Mouse (Mus musculus): ENCODE results near the gene Pfn1. TPM values are rescaled to one million over a fixed set of nuclear protein-coding genes. Genes with fewer than 3 reads are reported as not detected.

Gene Pfn1
- polyA plus RNA-seq, 1 experiment from 2014 or later: 1,672 TPM

DNA sequence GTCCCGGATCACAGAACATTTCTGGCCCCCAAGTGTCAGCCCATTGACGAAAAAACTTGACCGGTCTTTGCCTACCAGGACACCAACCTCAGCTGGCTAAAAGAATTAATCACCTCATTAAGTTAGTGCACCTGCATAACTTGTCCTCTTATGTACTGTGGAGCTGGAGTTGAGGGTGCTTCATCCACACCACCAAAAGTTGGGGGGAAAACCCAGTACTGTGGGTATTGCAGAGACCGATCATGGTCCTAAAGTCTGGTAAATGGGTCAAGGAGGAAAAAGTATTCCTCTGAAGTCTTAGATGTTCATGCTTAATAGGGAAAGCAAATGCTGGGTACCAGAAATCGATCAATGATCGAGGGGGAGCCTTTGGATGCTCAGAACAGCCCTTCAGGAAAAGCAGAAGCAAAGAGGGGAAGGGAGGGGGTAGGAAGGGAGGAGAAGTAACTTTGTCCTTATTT lies 1.5 kb downstream of the Pfn1 start:
- Histone ChIP-seq H3K27ac (peak overlapping the region; percentile 97), H3K4me1 (peaks cover 73% of the 10 kb centered on the region), H3K36me3 (peaks cover 47% of the 10 kb centered on the region), H3K9ac (peak overlapping the region; percentile 100), H3K27me3 (no peaks in the 10 kb centered on the region), H3K4me3 (peak overlapping the region; percentile 100), H3K9me3 (no peaks in the 10 kb centered on the region), H3K4me2 (peak overlapping the region; percentile 97)
- 46% methylated on average over 6 of the region's 6 CpGs for WGBS
- ATAC-seq (ENCODE audit: insufficient number of reproducible peaks, insufficient read depth, low FRiP score, low TSS enrichment, low read depth): no peak

DNA sequence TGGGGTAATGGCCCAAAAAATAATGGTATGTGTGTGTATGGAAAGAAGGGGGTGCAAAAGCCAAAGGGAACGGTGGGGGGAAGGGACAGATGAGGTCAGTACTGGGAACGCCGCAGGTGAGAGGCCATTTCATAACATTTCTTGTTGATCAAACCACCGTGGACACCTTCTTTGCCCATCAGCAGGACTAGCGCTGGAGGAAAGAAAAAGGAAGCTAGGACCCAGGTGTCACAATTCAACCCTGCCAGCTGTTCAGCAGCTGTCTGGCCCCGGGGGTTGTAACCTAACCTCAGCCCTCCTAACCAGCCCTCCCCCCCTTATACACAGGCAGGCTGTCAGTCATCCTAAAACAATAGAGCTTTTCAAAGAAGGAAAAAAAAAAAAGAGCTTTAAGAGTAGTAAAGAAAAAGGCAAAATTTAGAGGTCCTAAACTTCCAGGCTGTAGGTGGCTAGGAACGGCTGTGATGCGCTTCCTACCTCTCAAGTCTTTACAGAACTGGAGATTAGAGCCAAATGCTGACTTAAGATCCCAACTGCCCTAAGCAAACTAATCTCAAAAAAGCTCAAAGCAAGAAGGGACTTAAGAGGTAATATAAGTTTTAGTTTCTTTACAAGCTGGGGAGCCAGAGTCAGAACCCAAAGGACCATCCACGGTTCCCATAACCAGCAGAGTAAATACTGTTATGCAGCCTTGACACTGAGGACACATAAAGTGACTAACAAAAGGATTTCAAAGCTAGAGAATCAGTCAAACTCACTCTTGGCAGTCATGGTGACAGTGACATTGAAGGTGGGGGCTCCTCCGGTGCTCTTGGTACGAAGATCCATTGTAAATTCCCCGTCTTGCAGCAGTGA lies 2.2 kb downstream of the Pfn1 start:
- Histone ChIP-seq H3K27ac (peak overlapping the region; percentile 97), H3K9ac (peak overlapping the region; percentile 100), H3K9me3 (no peaks in the 10 kb centered on the region), H3K36me3 (peaks cover 47% of the 10 kb centered on the region), H3K4me1 (peaks cover 69% of the 10 kb centered on the region), H3K4me3 (peak overlapping the region; percentile 100), H3K4me2 (peak overlapping the region; percentile 97), H3K27me3 (no peaks in the 10 kb centered on the region)
- ATAC-seq (ENCODE audit: insufficient number of reproducible peaks, insufficient read depth, low FRiP score, low TSS enrichment, low read depth): no peak
- WGBS: 37% methylated on average over 12 of the region's 12 CpGs

DNA sequence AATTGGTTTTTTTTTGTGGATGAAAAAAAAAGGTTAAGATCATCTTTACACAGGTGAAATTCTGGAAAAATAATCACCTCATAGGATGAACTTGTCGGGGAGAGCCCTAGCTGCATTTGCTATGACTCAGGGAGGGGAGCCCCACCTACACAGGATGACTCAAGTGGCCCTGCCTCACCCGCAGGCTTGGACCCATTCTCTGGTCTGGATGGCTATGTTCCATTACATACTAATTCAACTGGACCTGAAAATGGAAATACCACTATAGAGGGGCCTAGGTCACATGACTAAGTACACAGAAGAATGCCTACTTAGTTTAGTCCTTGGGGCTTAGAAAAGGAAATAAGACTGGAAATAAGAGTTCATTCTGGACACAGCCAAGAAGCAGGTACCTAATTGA lies 3.1 kb downstream of the Pfn1 start:
- no peak for ATAC-seq (ENCODE audit: insufficient number of reproducible peaks, insufficient read depth, low FRiP score, low TSS enrichment, low read depth)
- no peak overlapping the region for H3K27ac ChIP-seq
- peak overlapping the region; percentile 97 for H3K4me2 ChIP-seq
- peaks cover 60% of the 10 kb centered on the region for H3K4me1 ChIP-seq
- H3K27me3 ChIP-seq: no peaks in the 10 kb centered on the region
- H3K4me3 ChIP-seq: peak overlapping the region; percentile 100; the same call in 1 of the 2 replicates
- peak overlapping the region; percentile 27; the same call in 1 of the 2 replicates for H3K9ac ChIP-seq
- WGBS: 75% methylated on average over 2 of the region's 2 CpGs
- H3K36me3 ChIP-seq: peaks cover 47% of the 10 kb centered on the region
- no peaks in the 10 kb centered on the region for H3K9me3 ChIP-seq

DNA sequence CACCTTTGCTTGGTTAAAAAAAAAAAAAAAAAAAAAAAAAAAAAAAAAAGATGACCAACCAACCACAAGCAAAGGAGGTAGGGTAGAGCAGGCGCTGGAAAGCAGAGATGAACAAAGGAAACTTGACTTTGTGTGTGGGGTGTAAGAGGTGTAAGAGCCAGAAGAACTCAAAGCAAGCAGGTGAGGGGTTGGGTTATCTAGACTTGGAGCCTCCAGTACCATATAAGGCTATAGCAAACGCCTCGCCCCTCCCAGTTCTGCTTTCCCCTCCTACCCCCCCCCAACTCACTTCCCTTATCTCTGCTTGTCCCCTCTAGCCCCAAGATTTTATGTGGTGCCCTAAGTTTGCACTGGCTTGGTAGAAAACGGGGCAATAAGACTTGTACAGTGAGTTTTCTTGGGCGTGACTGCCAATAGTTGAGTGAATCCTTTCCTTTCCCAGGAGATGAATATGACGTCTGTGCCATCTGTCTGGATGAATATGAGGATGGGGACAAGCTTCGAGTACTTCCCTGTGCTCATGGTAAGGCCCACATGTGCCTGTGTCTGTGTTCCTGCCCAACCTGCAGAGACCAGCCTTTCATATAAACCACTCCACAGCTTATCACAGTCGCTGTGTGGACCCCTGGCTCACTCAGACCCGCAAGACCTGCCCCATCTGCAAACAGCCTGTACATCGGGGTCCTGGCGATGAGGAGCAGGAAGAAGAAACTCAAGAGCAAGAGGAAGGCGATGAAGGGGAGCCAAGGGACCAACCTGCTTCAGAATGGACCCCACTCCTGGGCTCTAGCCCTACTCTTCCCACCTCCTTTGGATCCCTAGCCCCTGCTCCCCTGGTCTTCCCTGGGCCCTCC lies 3.9 kb downstream of the Pfn1 start:
- H3K9me3 ChIP-seq: no peaks in the 10 kb centered on the region
- no peak overlapping the region for H3K4me3 ChIP-seq
- WGBS: 77% methylated on average over 12 of the region's 12 CpGs
- peaks cover 60% of the 10 kb centered on the region for H3K4me1 ChIP-seq
- peak overlapping the region; percentile 97; the same call in 1 of the 2 replicates for H3K4me2 ChIP-seq
- H3K27me3 ChIP-seq: no peaks in the 10 kb centered on the region
- no peak for ATAC-seq (ENCODE audit: insufficient number of reproducible peaks, insufficient read depth, low FRiP score, low TSS enrichment, low read depth)
- H3K36me3 ChIP-seq: peaks cover 50% of the 10 kb centered on the region
- H3K9ac ChIP-seq: peak overlapping the region; percentile 27; the same call in 1 of the 2 replicates
- H3K27ac ChIP-seq: peak overlapping the region; percentile 48; the same call in 1 of the 2 replicates

DNA sequence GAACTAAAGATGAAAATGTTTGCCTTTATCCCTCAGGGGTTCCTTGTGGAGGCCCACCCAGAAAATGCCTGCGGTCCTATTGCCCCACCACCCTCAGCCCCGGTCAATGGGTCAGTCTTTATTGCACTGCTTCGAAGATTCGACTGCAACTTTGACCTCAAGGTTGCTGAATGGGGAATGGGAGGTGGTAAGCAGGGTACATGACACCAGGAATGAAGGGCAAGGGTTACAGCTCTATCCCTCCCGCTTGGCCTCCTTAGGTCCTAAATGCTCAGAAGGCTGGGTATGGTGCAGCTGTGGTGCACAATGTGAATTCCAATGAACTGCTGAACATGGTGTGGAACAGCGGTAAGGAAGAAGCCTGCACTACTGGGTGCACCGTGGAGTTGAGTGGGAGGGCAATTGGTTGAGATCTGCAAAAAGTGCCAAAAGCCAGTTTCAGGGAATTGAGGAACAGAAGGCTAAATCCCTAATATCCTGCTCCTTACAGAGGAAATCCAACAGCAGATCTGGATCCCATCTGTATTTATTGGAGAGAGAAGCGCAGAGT lies 5.2 kb downstream of the Pfn1 start:
- whole genome bisulfite sequencing: 80% methylated on average over 8 of the region's 8 CpGs
- H3K27me3 ChIP-seq: no peaks in the 10 kb centered on the region
- peak overlapping the region; percentile 97 for H3K4me2 ChIP-seq
- H3K4me1 ChIP-seq: peaks cover 66% of the 10 kb centered on the region
- H3K9ac ChIP-seq: no peak overlapping the region
- no peaks in the 10 kb centered on the region for H3K9me3 ChIP-seq
- peak overlapping the region; percentile 88 for H3K4me3 ChIP-seq
- ATAC-seq (ENCODE audit: insufficient number of reproducible peaks, insufficient read depth, low FRiP score, low TSS enrichment, low read depth): no peak
- H3K36me3 ChIP-seq: peaks cover 63% of the 10 kb centered on the region
- no peak overlapping the region for H3K27ac ChIP-seq

DNA sequence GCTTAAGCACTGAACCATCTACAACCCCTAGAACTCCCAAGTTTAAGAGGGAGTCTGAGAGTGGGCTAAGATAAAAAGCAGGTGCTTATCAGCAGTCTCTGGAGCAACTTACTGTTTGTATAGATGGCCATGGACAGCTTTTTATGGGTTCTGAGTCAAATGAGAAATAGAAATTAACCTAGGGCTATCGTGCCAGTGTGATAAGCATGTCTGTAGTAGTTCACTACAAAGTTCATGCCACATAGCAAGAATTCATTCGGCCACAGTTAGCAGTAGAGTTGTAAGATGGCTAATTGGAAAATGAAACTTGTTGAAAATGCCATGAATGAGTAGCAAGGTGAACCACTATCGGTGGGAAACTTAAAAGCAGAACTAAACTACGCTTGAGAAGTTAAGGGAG lies 5.9 kb downstream of the Pfn1 start:
- Histone ChIP-seq H3K9me3 (no peaks in the 10 kb centered on the region), H3K27me3 (no peaks in the 10 kb centered on the region), H3K36me3 (peaks cover 69% of the 10 kb centered on the region), H3K4me3 (peak overlapping the region; percentile 88), H3K9ac (peak overlapping the region; percentile 93), H3K27ac (no peak overlapping the region), H3K4me2 (peak overlapping the region; percentile 97), H3K4me1 (peaks cover 66% of the 10 kb centered on the region)
- ATAC-seq (ENCODE audit: insufficient number of reproducible peaks, insufficient read depth, low FRiP score, low TSS enrichment, low read depth): no peak
- WGBS: 81% methylated on average over 4 of the region's 4 CpGs

DNA sequence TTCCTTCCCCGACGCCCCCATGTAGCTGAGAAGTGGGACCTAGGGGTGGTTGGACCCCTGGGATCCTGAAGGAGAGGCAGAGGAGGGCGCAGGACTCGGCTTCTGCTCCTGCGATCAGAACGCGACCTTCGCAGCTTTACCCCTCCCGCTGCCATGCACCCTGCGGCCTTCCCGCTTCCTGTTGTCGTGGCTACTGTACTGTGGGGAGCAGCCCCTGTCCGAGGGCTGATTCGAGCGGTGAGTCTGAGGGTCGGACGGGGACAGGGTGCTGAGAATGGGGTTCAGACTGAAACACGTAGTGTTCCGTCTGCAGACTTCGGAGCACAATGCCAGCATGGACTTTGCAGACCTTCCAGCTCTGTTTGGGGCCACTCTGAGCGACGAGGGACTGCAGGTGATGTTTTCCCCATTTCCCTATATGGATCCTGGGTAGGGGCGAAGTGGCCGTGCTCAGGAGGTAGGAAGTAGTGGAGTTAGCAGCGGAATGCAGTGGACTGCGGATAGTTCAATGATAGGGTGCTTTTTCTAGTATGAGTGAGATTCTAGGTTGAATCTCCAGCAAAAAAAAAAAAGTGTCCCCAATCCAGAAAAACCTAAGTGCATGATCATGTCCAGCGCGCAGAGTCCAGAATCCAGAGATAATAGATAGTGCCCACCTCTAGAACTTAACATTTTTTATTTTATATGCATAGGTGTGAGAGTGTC lies 6.6 kb downstream of the Pfn1 start:
- H3K4me1 ChIP-seq: peaks cover 63% of the 10 kb centered on the region
- peak overlapping the region; percentile 88 for H3K4me3 ChIP-seq
- WGBS: 4% methylated on average over 28 of the region's 28 CpGs
- peak overlapping the region; percentile 95 for H3K27ac ChIP-seq
- no peak for ATAC-seq (ENCODE audit: insufficient number of reproducible peaks, insufficient read depth, low FRiP score, low TSS enrichment, low read depth)
- H3K27me3 ChIP-seq: no peaks in the 10 kb centered on the region
- peak overlapping the region; percentile 93 for H3K9ac ChIP-seq
- no peaks in the 10 kb centered on the region for H3K9me3 ChIP-seq
- peaks cover 72% of the 10 kb centered on the region for H3K36me3 ChIP-seq
- peak overlapping the region; percentile 97 for H3K4me2 ChIP-seq

DNA sequence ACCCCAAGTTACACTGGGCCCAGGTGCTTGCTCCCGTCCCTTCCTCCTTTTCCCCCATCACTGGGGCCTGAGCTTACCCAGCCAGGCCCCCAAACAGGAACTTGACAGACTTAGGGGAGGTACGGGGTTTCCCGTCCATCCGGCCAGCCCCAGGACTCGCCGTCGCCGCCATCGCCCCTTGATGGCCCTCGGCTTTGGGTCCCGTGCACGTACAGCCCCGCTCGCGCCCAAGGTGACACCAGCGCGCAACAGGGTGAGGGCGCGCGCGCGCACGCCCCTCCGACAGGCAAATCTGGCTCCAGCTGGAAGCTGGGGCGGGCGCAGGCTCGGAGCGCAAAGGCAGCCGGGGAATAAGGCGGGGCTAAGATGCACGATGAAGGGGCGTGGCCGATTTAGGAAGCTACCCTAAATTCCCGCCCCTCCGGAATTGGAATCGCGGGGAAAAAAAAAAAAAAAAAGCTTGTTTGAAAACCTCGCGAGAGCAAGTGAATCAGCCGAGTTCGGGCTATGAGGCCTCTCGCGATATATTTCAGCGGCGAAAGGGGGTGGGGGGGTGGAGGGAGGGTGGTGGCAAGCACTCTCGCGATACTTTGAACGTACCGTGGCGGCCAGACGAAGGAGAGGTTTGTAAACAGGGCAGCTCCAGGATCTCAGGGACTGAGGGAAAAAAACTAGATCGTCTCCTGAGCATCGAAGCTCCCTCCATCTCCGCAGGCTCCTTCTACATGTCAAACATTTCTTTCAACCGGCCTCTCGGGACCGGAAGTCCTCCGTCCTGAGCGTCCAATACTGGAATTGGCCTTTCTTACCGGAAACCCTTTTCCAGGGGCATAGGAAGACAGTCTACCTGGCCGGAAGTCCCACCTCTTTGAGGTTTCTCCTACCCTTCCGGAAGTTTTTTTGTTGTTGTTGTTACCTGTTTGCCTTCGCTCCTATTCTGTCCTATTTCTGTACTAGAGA lies 7.5 kb downstream of the Pfn1 start, which contains the start of the genes Rnf167 and Slc25a11:
Rnf167 (plus strand) TSS at position 545 of the 960 bp plus-strand sequence.
Slc25a11 (minus strand) TSS at position 789 of the 960 bp plus-strand sequence.
- Histone ChIP-seq H3K4me2 (peak within 1 kb of the TSS; percentile 97), H3K27ac (peak within 1 kb of the TSS; percentile 95), H3K4me3 (peak within 1 kb of the TSS; percentile 88), H3K27me3 (no peaks in the 10 kb centered on the region), H3K36me3 (peaks cover 66% of the 10 kb centered on the region), H3K9ac (peak within 1 kb of the TSS; percentile 94), H3K4me1 (peaks cover 54% of the 10 kb centered on the region), H3K9me3 (no peaks in the 10 kb centered on the region)
- under 1% methylated on average over 63 of the region's 63 CpGs for WGBS
- ATAC-seq (ENCODE audit: insufficient number of reproducible peaks, insufficient read depth, low FRiP score, low TSS enrichment, low read depth): peak; percentile 78

DNA sequence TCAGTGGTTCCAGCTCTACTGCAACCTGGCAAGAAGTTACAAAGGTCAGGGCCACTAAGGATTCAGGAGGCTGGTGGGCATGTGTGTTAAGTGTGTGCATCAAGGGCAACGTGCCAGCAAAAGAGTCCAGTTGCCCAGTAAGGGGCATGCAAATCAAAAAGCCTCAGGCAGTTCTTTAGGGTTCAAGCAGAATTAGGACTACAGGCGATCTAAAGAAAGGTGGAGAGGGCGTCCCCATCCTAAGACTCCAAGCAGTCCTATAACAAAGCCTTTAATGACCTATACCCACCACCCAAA lies 8.2 kb downstream of the Pfn1 start:
- 11% methylated on average over 3 of the region's 3 CpGs for WGBS
- H3K4me2 ChIP-seq: peak overlapping the region; percentile 92
- H3K4me3 ChIP-seq: peak overlapping the region; percentile 88
- H3K4me1 ChIP-seq: peaks cover 48% of the 10 kb centered on the region
- peak overlapping the region; percentile 94 for H3K9ac ChIP-seq
- no peak; the same call in 1 of the 2 replicates for ATAC-seq (ENCODE audit: insufficient number of reproducible peaks, insufficient read depth, low FRiP score, low TSS enrichment, low read depth)
- peaks cover 59% of the 10 kb centered on the region for H3K36me3 ChIP-seq
- no peaks in the 10 kb centered on the region for H3K9me3 ChIP-seq
- H3K27ac ChIP-seq: peak overlapping the region; percentile 93
- H3K27me3 ChIP-seq: no peaks in the 10 kb centered on the region
